Mouse (Mus musculus) retina, postnatal 7 days (tissue): ENCODE results near the gene Gucy1b1.

Experiments
- DNase-seq: peaks from one replicate; pipeline ENCODE4 v3.0.0-alpha.2; 2012; ENCODE audit warnings: low read depth, low spot score

Gene Gucy1b1

GRCm38 (mm10) chr3:82074201-82074851 is at the start of gene Gucy1b1:
Gene Gucy1b1 (minus strand): TSS chr3:82074689.
- DNase-seq: peak; percentile 61

- DNase-seq: no peak
Observed at GRCm38 (mm10) chr3:82118916-82119315, 44.4 kb upstream of the Gucy1b1 start.

- DNase-seq: no peak
Observed at GRCm38 (mm10) chr3:82112439-82112838, 38.0 kb upstream of the Gucy1b1 start.

DNA sequence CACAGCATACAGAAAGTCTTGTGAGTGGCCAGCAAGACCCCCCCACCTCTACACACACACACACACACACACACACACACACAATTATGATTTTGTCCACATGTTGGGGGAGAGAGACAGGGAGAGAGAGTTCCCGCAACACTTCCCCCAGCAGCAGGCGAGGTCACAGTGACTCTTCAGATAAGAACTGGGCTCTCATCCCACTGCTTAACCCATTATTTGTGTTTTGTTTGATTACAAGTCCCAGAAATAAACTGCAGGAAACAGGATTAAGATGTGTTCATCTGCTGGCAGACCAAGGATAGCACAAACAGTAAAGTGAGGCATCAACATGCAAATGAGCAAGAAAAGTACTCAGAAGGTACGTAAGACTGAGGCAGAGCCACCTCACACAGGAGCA is 37.5 kb upstream of the Gucy1b1 start:
- no peak for DNase-seq

- no peak for DNase-seq
Observed at GRCm38 (mm10) chr3:82108951-82109350, 34.5 kb upstream of the Gucy1b1 start.

- DNase-seq: no peak
Observed at GRCm38 (mm10) chr3:82104229-82104628, 29.7 kb upstream of the Gucy1b1 start.

DNA sequence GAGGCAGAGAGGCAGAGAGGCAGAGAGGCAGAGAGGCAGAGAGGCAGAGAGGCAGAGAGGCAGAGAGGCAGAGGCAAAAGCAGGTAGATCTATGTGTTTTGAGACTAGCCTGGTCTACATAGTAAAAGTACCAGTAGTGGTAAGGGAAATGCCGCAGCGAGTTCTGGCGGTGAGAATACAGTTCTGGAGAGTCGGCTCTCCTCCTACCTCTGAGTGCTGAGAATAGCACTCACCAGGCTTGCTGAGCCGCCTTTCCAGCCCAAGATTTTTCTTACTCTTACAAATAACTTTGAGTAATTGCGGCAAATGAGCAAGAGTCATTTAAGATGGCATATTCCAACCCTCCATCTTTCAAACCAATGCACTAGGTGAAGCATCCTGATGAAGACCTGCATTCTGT is 24.6 kb upstream of the Gucy1b1 start:
- no peak for DNase-seq

DNA sequence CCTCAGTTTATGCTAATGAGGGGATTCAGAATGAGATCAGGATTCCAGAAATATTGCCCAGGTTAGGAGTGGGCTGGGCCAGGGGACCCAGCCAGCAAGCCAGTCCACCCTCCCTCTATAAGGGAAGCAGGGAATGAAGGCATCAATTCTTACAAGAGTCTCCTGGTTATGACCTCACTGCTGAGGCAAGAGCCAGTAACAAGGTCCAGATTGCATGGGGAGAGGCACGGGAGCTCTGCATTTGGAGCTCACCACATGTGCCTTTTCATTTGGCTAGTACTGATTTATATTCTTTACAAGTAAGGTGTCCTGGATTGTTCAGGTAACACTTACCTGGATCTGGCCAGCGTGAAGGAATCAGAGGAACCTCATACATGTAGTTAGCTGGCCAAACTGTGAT is 22.3 kb upstream of the Gucy1b1 start:
- no peak for DNase-seq

DNA sequence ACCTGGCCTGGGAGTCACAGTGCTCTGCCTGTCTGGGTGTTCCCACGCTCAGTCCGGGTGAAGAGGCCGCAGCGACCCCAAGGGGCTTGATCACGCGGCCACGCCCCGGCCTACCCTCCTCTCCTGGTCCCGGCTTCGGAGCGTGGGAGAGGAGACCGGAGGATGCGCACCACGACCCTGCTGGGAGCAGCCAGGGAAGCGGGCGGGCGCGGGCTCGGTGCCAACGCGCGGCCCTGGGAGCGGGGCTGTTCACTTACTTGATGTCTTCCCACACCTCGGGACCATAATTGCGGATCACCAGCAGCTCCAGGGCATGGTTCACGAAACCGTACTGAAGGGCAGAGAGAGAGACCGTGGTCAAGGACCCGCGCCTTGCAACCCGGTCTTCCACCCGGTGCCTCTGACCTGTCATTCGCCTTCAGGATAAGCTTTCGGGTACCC is 728 bp downstream of the Gucy1b1 start:
- DNase-seq: peak; percentile 25

DNA sequence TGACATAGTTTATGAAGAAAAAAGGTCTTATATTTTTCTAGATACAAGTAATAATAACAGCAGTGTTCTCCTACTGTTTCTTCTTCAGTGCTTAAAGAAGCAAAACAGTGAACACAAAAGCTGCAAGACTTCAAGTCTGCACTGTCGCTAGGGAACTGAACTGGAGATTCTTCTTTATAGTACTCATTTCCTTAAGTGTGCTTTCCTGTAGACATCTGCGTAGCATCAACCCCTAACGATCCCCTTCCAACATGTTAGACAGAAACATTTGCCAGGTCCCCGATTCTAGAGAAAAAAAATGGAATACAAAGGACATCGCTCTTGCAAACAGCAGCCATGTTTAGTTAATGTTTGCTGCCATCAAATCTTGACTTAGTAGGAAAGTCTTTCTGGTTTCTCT is 6.7 kb downstream of the Gucy1b1 start:
- no peak for DNase-seq

DNA sequence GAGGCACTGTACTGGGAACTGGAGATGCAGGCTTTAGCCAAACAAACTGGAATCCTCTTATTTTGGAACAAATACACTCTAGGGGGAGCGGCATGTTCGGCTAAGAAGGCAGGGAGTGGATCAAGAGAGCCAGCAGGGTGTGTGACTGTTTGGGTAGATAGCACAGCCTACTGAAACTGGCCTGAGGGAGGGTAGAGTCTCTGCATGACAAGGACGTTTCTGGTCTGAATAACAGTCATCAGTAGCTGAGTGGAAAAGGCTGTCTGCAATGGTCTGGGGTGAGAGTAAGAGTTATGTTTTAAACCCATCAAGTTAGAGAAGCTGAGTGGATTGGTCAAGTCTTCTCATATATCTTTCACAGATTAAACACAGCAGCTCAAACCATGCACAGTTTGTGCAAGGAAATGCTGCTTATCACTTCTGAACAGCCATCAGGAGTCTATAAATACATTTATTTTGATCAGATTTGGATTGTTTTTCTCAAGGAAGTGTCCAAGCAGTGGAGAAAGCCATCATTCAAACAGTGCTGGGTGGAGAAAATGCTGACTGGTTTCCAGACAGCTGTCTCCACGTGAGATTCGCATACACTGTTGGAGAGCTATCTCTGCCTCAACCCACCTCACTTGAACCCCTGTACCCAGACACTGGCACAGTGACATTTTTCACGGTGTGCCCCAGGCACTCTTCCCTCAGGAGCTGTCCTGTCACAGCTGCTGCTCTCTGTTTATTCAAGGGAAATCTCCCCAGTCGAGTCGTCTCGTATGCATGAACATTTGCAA is 12.9 kb downstream of the Gucy1b1 start:
- no peak for DNase-seq

- DNase-seq: no peak
Observed at GRCm38 (mm10) chr3:82057201-82057600, 17.3 kb downstream of the Gucy1b1 start.

GRCm38 (mm10) chr3:82054283-82054974 is 20.1 kb downstream of the Gucy1b1 start:
- DNase-seq: no peak

- DNase-seq: no peak
Observed at GRCm38 (mm10) chr3:82052029-82052428, 22.5 kb downstream of the Gucy1b1 start.

DNA sequence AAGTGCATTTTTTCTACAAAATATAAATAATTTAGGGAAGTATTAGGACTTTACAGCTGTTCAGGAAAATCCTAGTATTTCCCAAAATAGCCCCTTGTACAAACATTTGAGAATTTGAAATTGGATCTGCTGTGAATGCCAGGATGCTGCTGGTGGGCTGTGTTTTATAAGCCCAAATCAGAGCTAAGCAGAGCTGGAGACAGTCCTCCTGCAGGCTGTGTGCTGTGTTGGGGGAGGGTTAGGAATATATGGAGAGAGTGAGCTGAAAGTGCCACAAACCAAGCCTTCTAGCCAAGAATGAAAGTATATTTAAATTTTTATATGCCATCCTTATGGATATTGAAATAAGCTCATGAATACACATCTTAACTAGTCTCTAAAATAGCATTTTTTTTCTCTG is 23.0 kb downstream of the Gucy1b1 start:
- DNase-seq: no peak

DNA sequence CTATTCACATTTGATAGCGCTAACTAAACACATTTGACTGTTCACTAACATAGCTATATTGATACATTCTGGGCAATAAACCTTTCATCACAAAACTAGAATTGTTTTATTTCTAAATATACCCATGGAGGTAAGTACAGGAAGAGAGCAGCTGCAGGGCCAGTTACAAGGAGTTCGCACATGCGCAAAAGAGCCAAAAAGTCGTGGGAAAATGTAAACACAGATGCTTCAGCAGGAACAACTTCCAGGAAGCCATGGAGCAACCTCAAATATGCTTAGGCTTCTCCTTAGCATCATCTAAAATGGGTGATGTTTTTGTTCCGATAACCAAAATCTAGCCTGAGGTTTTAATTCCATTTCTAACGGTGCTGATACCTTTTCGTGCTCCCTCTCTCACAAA is 25.8 kb downstream of the Gucy1b1 start:
- no peak for DNase-seq

DNA sequence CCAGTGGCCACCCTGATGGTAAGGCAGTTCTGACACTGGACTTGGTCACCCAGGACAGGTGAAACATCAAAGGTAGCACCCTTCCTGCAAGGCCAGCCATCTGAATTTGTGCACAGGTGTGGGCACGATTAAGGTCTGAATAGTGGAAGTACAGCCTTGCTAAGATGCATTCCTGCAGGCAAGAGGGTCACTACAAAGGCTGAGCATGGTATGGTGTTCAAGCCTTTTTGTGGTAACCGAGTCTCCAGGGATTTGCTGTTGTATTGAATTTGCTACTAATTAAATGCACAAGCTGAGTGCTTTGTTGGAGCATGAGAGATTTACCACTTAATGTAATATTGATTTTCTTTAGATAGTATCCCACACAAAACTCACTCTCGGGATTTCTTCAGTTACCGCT is 26.4 kb downstream of the Gucy1b1 start:
- no peak for DNase-seq

DNA sequence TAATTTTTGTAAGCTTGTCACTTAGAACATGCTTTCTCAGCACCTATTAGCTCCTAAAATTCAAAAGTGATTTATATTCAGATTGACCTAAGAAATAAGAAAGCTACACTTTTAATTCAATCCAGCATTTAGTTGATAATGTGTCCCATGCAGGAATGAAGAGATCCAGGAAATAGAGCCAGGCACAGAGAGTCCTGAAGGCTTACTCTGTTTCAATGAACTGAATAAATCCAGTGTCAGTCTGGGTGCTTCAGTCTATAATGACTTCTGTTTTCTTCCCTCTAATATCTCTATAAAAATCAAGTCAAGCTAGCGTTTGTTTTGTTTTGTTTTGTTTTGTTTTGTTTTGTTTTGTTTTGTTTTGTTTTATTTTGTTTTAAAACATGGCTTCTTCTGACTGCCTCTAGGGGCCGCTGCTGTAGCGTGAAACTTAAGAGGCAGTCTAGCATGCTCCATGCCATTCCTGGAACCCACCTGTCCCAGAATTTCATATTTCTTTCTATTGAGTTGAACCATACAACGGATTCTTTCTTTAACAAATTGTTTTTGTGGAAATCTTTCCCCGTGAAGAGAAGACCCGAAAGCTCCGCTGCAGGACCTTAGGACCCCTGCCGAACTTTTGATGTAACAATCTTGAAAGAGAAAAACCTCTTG is 27.3 kb downstream of the Gucy1b1 start:
- DNase-seq: peak; percentile 39

DNA sequence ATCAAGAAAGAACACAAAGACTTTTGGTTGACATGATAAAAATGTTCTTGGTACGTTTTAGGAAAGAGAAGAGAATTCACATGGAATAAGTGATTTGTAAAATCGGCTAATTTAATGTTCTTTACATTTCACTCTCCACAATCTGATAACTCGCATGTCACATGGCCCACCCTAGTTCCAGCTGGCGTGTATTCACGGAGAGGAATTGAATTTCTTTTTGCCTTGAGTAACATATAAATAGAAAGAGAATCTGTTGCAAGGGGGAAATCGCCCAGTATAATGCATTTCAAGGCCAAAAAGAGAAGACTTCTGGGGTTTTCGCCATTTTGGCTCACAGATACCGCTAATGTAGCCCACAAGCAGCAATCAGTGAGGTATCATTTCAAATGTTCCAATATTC is 28.4 kb downstream of the Gucy1b1 start:
- DNase-seq: no peak

- no peak for DNase-seq
Observed at GRCm38 (mm10) chr3:82044902-82045301, 29.6 kb downstream of the Gucy1b1 start.

GRCm38 (mm10) chr3:82043676-82044075 is 30.8 kb downstream of the Gucy1b1 start:
- no peak for DNase-seq
